In genomic region chr5:53523046-53523445, GRCm38 (mm10) we compare ENCODE assay signal across 8 mouse cellular contexts. TPM values are rescaled to one million over a fixed set of nuclear protein-coding genes. Genes with fewer than 3 reads are reported as not detected.
DNase-seq lines count a peak whose midpoint lies in the region; ATAC-seq lines count a peak whose summit lies in the region.
"Had no signal": no experiment of that assay in that cellular context is flagged by ENCODE, and none has a peak within 500 bp of the region (broad histone marks: within the 10 kb centered on the region; RNA-seq: fewer than 3 reads in every experiment).

No protein-coding gene starts in this region.

- no peak overlapping the region for H3K4me2 ChIP-seq in neural tube, embryonic 13.5 days

- H3K27me3 ChIP-seq in neural tube, embryonic 13.5 days = no peaks in the 10 kb centered on the region

- H3K4me3 ChIP-seq in neural tube, embryonic 13.5 days = no peak overlapping the region
- H3K4me3 ChIP-seq: left cerebral cortex, adult 2 months had no signal

- peaks cover 28% of the 10 kb centered on the region for H3K4me1 ChIP-seq in neural tube, embryonic 13.5 days (replicated peaks)

- no peak overlapping the region for H3K9ac ChIP-seq in neural tube, embryonic 13.5 days

- WGBS in neural tube, embryonic 13.5 days = 44% methylated on average over 3 of the region's 3 CpGs

- intact Hi-C loops in heart, postnatal 14 days (cut with DNase I) = no loop called here

- no peaks in the 10 kb centered on the region for H3K36me3 ChIP-seq in neural tube, embryonic 13.5 days

- H3K27ac ChIP-seq in neural tube, embryonic 13.5 days (replicated peaks) = no peak overlapping the region
- H3K27ac ChIP-seq: left cerebral cortex, adult 2 months had no signal

- H3K9me3 ChIP-seq in neural tube, embryonic 13.5 days = no peaks in the 10 kb centered on the region

- DNase-seq in neural tube, embryonic 10.5 days (ENCODE audit: extremely low spot score, low spot score) = no peak
- peak; percentile 29 to 54 for DNase-seq in cerebellum, postnatal 25 days
- peak; percentile 72 to 78 for DNase-seq in heart, postnatal 14 days
- peak; percentile 25 to 26 for DNase-seq in layer of hippocampus, postnatal 14 days (ENCODE audit: low spot score in 2 of 2)
- peak; percentile 37 to 44 for DNase-seq in right cerebral cortex, adult 2 months (ENCODE audit: low spot score in 2 of 2)

- ATAC-seq in neural tube, embryonic 13.5 days (ENCODE audit: low read depth) = peak; percentile 67; the same call in 1 of the 2 replicates
- ATAC-seq in erythroid progenitor cell, adult 5-6 weeks (replicated peaks; ENCODE audit: low FRiP score, poor library complexity, severe bottlenecking) = no peak

RNA-seq across cellular contexts. Expression of gene Rbpj, which starts 57.1 kb away (rescaled TPM):
- 37.5 and 46.0 TPM in 2 replicates for polyA plus RNA-seq in neural tube, embryonic 13.5 days (2015; fragmentation: Nextera tagmentation; extraction: Ambion mirVana)
- 10 to 100 TPM; 28.6 to 33.9 TPM for total RNA-seq in heart, postnatal 14 days (2021)
- 10 to 100 TPM; 26.9 to 29.3 TPM for total RNA-seq in layer of hippocampus, postnatal 14 days (2021)
- total RNA-seq in erythroid progenitor cell, adult 5-6 weeks (2015; ENCODE audit: low replicate concordance) = 23.1 and 28.5 TPM in 2 replicates
- 9.0 and 25.9 TPM in 2 replicates for total RNA-seq in erythroid progenitor cell, adult 5-6 weeks (2017; ENCODE audit: low replicate concordance)
